Mouse (Mus musculus): ENCODE results near the gene Ccl1.

DNA sequence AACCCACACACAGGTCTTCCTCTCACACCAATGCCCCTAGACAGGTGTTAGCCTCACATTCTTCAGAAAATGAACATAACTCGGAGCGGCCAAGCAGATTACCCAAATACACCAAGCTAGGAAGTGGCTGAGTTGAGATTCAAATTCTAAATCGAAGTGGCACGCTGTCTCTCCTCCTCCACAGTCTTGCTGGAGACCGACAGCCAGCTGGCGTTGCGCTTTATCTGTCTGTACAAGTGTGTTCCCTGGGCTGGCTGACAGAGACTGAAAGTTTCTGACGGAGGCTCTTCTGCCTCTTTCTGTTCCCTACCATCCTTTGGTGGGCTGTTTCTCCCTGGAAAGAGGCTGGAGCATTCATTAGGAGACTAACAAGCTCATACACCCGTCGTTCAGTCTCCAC is 45.5 kb upstream of the Ccl1 start:
- TF ChIP-seq POLR2A (IDR thresholded peaks at IDR 0.05; ENCODE audit: borderline replicate concordance, low read depth, low read length): no peak
- TF ChIP-seq CTCF (IDR thresholded peaks at IDR 0.05; ENCODE audit: low read depth, low read length): no peak
